Mouse (Mus musculus) megakaryocyte-erythroid progenitor cell, adult 5-6 weeks (primary cell): ENCODE data around the gene Bmp6. TPM values are rescaled to one million over a fixed set of nuclear protein-coding genes. Genes with fewer than 3 reads are reported as not detected.

Source experiments
- ATAC-seq: replicated peaks from 2 replicates; pipeline ENCODE4 v1.8.0; 2016; ENCODE audit warnings: mild to moderate bottlenecking, inconsistent platforms; ENCODE audit not compliant: severe bottlenecking, poor library complexity, low FRiP score, low TSS enrichment
- total RNA-seq, 2 experiments: library from RNA; stranded (forward) in 1 of 2; stranded (reverse) in 1 of 2; fragments of 200-1000, 215-1000 nt in 1 of 2; fragments of >200 nt in 1 of 2; fragmentation: Nextera tagmentation in 1 of 2; gene quantifications; 2 replicates each; pipeline ENCODE4 v1.2.3; 2014 to 2017

Gene Bmp6
- total RNA-seq, 2 experiments from 2014 or later, result not detected

DNA sequence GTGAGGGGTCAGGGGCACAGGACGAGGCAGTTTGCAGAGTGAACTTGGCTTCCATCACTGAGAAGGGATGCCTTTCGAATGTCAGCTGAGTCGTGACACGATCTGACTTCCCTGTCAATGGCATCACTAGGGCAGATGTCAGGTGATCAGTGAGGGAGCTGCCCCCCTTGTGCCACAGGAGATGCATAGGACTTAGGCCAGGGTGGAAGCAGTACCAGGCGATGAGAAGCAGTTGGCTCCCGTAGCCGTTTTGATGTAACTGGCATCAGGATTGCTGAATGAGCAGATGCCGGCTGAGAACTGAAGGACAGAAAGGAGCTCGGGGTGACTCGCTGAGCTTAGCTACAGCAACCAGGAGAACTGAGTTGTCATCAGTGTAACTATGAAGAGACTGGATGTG lies 188.6 kb downstream of the Bmp6 start:
- no peak for ATAC-seq

DNA sequence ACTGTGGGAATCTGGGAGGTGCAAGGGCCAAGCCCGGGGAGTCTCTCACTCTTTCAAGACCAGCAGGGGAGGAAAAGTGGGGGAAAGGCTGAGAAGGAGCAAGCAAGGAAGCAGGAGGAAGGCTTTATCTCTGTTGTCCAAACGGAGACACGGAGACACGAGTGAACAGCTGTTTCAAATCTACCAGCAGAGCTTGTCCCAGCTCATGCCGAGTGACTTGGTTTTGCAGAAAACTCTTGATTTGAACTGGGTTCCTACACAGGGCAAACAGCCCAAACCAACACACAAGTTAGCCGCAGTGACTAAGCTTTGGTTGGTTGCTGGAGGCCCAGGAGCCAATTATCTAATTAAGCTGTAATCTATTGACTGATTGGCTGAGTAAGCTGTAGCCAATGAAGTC lies 189.1 kb downstream of the Bmp6 start:
- no peak for ATAC-seq

DNA sequence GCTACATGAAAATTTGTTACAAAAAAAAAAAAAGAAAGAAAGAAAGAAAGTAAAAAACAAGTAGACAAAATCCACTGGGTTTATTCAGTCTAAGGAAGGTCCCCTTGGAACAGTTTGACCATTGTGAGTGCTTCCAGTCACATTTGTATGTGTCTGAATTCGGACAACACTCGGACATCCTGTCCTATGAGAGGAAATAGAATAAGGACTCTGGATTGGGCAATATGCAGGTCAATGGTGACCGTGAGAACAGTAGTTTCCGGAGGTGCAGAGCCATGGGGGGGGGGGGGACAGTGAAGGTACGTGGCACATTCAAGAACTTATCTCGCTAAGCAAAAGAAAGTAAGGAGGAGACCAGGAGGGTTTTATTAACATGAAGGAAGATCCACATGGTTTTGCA lies 189.8 kb downstream of the Bmp6 start:
- no peak for ATAC-seq

DNA sequence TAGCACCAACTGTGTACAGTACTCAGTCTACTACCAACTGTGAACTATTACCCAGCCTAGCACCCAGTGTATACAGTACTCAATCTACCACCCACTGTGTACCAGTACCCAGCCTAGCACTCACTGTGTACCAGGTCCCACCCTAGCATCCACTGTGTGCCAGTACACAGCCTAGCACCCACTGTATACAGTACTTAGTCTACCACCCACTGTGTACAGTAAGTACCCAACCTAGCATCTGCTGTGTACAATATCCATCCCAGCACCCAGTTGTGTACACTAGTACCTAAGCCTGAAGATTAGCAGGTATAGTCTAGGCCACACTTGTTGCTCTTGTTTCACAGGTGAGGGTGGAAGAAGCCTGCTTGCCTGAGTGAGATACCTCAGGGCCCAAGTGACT lies 192.6 kb downstream of the Bmp6 start:
- ATAC-seq, result no peak

DNA sequence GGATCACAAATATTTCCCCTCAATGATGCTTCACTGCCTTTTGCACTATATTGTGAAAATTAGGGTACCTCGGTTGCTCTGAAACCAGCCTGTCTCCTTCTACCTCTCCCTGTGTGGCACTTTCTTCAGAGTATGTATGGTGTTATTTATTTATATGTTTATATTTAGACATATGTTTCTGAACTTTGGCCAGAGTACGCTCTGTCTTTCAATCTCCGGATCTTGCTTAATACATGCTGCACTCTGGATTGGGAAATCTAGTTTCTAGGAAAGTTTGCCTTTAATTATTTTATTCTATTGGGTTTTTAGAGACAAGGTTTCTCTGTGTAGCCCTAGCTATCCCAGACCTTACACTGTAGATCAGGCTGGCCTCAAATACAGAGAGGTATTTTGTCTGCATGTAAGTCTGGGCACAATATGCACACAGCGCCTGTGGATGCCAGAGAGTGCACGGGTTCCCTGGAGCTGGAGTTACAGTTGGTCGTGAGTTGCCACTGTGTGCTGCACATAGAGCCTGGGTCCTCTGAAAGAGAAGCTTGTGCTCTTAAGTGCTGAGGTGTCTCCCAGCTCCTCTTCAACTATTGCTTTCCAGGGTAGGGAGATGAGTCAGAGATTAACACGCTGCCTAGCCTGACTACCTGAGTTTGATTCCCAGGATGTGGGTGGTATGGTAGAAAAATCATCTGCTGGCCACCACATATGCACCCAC lies 194.4 kb downstream of the Bmp6 start:
- no peak for ATAC-seq

DNA sequence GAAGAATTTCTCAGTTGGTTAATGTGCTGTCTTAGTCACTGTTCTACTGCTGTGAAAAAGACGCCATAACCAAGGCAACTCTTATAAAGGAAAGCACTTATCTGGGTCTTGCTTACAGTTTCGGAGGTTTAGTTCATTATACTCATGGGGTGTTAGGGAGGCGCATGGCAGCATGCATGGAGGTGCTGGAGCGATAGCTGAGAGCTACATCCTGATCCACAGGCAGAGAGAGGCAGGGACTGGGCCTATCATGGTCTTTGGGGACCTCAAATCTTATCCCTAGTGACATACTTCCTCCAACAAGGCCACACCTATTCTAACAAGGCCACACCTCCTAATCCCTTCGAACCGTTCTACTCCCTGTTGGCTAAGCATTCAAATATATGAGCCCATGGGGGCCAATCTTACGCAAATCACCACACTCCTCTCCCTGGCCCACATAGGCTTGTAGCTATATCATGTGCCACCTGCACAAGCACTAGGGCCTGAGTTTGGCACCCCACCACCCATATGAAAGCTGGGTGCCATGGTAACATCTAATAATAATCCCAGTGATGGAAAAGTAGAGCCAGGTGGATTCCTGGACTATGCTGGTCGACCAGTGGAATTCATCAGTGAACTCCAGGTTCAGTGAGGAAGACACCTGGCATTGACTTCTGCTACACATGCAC lies 198.7 kb downstream of the Bmp6 start:
- no peak for ATAC-seq

DNA sequence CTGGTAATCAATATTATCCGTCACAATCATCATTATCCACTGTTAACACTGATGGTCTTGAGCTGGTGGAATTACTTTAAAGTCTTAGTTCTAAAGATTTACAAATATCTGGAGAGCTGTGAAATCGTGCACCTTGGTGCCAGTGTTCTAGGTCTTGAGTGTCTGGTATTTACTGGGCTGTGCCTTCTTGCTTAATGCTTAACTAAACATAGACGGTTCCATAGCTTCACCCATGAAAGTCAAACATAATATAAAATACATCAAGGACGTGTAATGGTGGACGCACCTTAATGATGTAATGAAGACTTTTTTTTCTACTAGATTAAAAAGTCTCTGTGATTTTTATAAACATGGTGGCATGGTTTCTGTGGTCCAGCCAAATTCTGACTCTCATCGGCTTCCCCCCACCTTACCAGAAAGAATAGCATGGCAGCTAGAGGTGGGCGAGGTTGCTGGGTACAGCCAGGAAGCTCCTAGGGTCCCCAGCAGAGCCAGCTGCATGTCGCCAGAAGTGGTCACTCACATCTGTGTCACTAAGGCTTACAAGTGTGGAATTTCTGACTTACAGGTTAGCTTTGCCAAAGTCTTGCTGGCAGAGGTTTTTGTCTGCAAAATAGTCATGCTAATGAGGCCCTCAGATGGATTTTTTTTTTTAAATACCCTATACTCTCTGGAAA lies 200.0 kb downstream of the Bmp6 start:
- ATAC-seq, result no peak

DNA sequence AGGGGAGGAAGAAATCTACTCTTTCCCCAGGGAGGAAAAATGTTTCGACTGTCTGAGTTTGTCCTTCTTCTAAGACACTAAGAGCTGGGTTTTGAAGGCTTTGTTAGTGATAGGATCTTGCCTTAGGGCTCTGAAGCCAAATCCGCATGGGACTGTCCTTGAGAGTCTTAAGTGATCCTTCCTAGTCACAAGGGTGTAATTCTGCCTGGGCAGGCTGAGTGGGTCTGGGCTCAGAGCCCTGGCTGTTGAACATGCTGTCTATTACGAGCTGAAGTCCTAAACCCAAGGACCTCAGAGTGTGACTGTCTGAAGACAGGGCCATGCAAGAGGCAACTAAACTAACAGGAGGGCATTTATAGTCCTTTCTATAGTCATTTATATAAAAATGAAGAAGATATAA lies 200.6 kb downstream of the Bmp6 start:
- ATAC-seq, result no peak

DNA sequence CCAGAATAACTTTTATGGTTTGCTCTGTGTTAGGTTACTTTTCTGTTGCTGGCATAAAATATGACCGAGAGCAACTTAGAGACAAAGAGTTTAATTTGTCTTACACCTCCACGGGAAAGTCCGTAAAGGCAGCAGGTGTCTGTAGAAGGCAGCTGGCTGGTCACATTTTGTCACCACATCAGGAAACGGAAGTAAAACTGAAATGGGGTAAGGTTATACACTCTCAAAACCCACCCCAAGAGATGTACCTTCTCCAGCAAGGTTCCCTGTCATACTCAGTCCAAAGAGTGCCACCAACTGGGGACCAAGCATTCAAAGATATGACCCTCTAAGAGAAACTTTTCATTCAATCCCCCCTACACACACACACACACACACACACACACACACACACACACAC lies 201.8 kb downstream of the Bmp6 start:
- no peak for ATAC-seq

DNA sequence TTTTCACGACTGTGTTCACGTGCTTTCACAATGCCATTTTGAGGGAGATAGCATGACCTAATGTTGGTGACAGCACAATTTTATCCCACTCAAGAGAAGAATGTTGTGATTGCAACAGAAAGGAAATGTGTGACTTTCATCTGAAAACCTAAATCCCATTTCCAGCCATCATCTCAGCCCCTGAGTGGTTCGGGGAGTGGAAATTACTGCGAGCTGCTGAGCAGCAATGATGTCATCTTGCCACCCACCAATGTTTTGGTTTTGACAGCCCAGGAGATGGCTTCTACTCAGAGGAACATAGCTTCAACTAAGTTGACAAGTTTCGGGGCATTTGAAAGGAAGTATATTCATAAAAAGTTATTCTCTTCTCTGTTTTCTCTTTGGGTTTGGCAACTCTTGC lies 202.8 kb downstream of the Bmp6 start:
- no peak for ATAC-seq

DNA sequence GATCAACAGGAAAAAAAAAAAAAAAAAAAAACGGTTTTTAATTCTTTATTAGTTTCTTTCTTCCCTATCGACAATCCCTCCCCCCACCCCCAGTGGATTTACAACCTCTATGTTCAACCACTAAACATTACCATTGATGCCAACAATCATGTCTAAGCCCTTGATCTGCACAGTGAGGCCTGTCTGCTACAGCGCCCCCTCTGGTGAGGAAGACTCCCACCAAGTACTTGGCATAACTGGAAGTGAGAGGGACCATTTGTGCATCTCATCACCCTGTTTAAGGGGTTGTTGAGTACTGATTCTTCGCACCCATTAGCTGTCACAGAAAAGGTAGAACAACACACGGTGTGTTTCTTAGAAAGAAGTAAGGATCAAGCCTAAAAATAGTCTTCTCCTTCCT lies 203.8 kb downstream of the Bmp6 start:
- no peak for ATAC-seq

Other genes starting within 250 kb of the Bmp6 start
- not detected in 2 replicates for gene Dsp, start 193.8 kb upstream of the Bmp6 start, total RNA-seq (2014; fragmentation: Nextera tagmentation)
- not detected in 2 replicates for gene Dsp, start 193.8 kb upstream of the Bmp6 start, total RNA-seq (2017)
- 58.4 and 90.2 TPM in 2 replicates for gene Snrnp48, start 140.2 kb upstream of the Bmp6 start, total RNA-seq (2014; fragmentation: Nextera tagmentation)
- gene Snrnp48, start 140.2 kb upstream of the Bmp6 start, total RNA-seq (2017), result 129 and 148 TPM in 2 replicates
- 44.9 and 52.1 TPM in 2 replicates for gene Txndc5, start 183.7 kb downstream of the Bmp6 start, total RNA-seq (2014; fragmentation: Nextera tagmentation)
- 31.5 and 41.2 TPM in 2 replicates for gene Txndc5, start 183.7 kb downstream of the Bmp6 start, total RNA-seq (2017)